Mouse (Mus musculus): ENCODE data around the gene Selenoo. TPM values are rescaled to one million over a fixed set of nuclear protein-coding genes. Genes with fewer than 3 reads are reported as not detected.

The Selenoo gene
- total RNA-seq, 2 experiments from 2014 or later = 15.1 to 15.2 TPM

DNA sequence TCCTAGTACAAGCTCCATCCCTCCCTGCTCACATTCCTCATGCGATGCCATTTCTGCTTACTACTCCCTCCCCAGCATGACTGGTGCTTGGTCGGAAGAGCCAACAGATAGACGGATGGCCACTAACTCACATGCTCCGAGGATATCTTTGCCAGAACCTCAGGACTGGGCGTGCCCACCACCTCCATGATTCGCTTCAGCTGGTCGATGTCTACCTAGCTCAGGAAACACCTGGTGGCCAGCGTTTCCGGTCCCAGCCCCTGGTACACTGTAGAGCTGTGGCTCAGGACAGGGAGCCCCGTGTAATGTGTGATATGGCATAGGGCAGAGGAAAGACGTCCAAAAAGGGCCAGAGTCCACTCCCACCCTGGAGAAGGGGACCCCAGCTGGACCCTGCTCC lies 56.1 kb downstream of the Selenoo start:
- no peak for DNase-seq (ENCODE audit: low spot score)
- intact Hi-C loops (cut with DNase I) = no loop called here

DNA sequence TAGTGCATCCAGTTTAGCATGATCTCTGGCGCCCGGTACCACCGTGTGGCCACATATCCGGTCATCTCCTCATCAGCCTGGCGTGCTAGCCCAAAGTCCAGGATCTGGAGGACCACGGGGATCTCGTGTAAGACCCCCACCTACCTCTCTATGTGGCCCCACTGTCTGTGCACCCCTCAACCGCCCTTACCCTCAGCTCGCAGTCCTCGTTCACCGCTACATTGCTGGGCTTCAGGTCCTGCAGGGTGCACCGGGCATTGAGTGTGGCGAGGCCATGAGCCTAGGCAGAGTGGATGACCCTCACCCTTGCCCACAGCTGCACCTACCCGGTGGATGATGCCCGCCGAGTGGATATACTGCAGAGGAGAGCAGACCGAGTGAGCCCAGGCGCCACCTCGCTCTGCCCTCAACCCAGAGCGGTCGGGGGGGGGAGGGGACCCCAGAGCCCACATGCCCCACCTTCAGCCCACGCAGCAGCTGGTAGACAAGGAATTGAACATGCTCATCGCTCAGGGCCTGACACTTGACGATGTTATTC lies 57.0 kb downstream of the Selenoo start:
- no peak for DNase-seq (ENCODE audit: low spot score)
- intact Hi-C loops (cut with DNase I) = no loop called here

DNA sequence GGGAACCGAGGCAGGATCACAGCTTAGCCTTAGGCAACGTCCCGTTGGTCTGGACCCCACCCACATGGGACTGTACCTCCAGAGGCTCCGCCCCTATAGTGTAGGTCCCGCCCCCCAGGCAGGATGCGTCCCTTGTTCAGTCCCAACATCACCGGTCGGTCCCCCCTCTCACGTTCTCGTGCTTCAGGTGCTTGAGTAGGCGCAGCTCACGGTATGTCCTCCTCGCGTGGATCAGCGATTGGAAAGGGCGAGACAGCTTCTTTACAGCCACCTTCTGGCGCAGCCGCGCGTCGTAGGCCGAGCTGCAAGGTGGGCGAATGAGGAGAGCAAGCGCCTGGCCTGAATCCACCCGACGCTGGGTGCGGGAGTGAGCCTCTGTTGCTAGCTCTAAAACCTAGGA lies 57.7 kb downstream of the Selenoo start:
- intact Hi-C loops (cut with DNase I) = no loop called here
- DNase-seq (ENCODE audit: low spot score) = no peak

DNA sequence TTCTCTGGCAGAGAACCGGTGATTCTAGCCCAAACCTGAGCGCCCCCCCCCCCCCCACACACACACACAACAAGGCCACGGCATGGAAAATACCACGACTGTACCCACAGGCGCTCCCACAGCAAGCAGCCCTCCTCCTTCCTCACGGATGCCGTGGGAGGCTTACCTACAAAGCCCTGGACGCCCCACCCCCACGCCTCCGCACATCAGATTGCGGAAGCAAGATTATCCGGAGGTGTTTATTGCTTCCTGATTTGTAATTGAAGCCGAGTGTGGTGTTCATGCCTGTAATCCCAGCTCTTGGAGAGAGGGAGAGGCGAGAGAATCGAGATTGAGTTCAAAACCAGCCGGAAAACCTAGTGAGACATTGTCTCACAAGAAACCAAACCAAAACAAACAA lies 58.1 kb downstream of the Selenoo start:
- intact Hi-C loops (cut with DNase I) = no loop called here
- no peak for DNase-seq (ENCODE audit: low spot score)

DNA sequence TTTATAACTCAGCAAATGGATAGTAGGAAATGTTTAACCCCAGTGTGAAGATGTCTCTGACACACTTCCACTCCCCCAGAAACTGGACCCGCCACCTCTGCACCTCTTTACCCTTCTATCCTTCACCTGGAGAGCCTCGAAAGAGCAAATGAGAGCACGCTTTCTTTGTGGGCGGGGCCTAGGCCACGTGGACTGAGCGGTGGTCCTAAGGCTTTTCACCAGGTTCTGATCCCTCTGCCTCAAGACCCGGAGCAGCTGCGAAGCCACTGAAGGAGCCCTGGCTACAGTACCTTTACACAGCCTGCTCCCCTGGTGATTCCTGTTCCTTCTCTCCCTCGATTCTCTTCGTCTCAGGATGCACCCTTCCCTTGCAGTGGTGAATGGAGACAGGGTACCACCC lies 58.6 kb downstream of the Selenoo start:
- intact Hi-C loops (cut with DNase I) = no loop called here
- DNase-seq (ENCODE audit: low spot score) = no peak

DNA sequence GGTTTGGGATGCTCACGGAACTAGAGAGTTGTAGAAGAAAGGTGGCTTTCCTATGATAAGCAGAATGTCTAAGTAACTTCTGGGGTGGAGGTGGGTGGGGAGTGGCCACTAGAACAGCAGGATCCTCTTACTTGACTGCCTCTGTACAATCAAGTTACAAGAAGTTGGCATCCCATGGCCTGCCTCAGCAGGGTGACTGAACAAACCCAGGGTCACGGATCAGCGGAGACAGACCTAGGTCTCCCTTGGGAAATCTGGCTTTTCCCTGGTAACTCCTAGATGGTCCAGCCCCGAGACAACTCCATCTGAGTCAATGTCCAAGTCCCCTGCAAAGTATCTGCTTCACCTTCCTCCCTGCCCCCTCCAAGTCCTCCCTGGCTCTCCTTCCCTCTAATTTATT lies 59.0 kb downstream of the Selenoo start:
- no peak for DNase-seq (ENCODE audit: low spot score)
- intact Hi-C loops (cut with DNase I) = no loop called here

DNA sequence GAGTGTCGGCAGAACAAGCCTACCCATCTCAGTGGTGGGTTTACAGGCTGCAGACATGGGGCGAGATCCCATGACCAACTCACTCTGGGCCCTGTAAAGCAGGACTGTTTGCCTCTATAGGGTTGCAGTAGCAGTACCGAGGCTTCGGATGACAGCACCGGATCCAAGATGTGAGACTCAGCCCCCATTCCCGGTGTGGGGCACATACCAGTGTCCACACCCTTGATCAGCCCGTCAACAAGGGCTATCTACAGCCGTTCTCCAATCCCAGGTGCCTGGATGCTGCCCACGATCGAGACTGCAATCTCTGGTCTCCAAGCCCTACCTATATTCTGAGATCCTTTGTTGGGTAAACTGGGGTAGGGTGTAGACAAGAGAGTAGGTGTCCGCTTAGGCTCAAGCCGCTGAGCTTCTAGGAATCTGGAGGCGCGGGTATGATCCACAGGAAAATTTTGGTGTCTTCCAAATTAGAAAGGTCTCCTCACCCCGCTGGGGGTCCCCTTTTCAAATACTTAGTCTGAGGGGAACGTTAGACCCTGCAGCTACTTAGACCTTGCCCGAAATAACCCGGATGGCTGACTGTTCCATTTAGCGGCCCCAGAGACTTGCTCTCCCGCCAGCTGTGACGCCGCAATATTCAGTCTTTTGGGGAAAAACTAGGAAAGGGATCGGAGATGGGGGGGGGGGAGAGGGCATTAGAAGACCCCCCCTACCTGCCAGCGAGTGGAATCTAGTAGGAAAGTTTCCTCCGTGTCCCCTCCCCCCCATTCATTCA lies 59.8 kb downstream of the Selenoo start:
- no peak for DNase-seq (ENCODE audit: low spot score)
- intact Hi-C loops (cut with DNase I) = no loop called here

DNA sequence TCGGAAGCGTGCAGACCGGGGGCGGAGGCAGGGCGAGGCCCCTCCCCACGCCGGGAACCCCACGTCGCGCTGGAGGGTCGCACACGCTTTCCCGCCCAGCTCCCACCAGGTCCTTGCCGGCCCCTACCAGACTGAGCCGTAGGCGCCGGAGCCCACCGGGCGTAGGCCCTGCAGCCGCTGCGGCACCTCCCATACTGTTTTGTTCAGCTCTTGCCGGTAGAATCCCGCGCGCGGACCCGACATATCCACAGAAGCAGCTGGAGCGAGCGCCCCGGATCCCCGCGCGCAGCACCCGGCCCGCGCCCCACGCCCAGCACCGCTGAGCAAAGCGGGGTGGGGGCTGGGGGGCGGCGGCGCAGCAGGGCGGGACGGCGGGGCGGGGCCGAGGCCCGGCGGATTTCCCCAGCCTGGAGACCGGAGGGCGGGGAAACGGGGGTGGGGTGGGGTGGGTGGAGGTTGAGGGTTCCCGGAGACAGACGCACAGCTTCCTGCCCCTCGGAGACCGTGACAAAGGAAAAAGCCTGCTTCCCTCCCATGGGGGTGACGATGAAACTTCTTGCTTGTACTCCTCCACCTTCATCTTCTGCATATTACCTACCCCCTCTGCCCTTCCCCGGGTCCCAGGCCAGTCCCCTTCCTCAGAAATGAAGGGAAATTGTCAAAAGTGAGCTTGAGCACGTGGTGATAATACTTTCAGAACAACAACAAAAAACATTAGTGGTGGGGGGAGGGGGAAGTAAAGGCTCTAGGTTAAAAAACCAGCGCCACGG lies 60.6 kb downstream of the Selenoo start, which contains the start of gene Mapk11:
Mapk11 (minus strand) TSS at position 358 of the 770 bp plus-strand sequence.
- intact Hi-C loops (cut with DNase I) = no loop called here
- DNase-seq (ENCODE audit: low spot score) = no peak

Other genes with a start within 250 kb of the Selenoo start
- gene Pim3, start 226.9 kb upstream of the Selenoo start, total RNA-seq (2021) = 10 to 100 TPM; 86.8 to 98.2 TPM
- gene Ttll8, start 134.7 kb upstream of the Selenoo start, total RNA-seq (2021) = not detected
- not detected for gene Mlc1, start 110.1 kb upstream of the Selenoo start, total RNA-seq (2021)
- 10 to 100 TPM; 76.7 to 85.6 TPM for gene Mov10l1, start 106.2 kb upstream of the Selenoo start, total RNA-seq (2021)
- 1 to 10 TPM; 1.4 to 1.6 TPM for gene Panx2, start 29.4 kb upstream of the Selenoo start, total RNA-seq (2021)
- 10 to 100 TPM; 44.2 to 45.5 TPM for gene Trabd, start 14.0 kb upstream of the Selenoo start, total RNA-seq (2021)
- 1 to 10 TPM; 8.8 to 9.4 TPM for gene Tubgcp6, start 34.0 kb downstream of the Selenoo start, total RNA-seq (2021)
- 1 to 10 TPM; 7.4 to 8.3 TPM for gene Hdac10, start 39.6 kb downstream of the Selenoo start, total RNA-seq (2021)
- gene Mapk12, start 51.6 kb downstream of the Selenoo start, total RNA-seq (2021) = 10 to 100 TPM; 20.1 to 22.3 TPM
- gene Mapk11, start 60.5 kb downstream of the Selenoo start, total RNA-seq (2021) = 1 to 10 TPM; 1.4 to 2.1 TPM
- 10 to 100 TPM; 81.5 to 86.1 TPM for gene Plxnb2, start 91.7 kb downstream of the Selenoo start, total RNA-seq (2021)
- gene Dennd6b, start 107.4 kb downstream of the Selenoo start, total RNA-seq (2021) = 1 to 10 TPM; 8.4 to 8.7 TPM
- 10 to 100 TPM; 63.4 to 65.0 TPM for gene Ppp6r2, start 122.5 kb downstream of the Selenoo start, total RNA-seq (2021)
- gene Sbf1, start 226.2 kb downstream of the Selenoo start, total RNA-seq (2021) = 10 to 100 TPM; 58.3 to 64.4 TPM
- not detected for gene Adm2, start 233.6 kb downstream of the Selenoo start, total RNA-seq (2021)
- gene Miox, start 245.3 kb downstream of the Selenoo start, total RNA-seq (2021) = not detected